Mouse (Mus musculus) liver, embryonic 12.5 days (tissue): Measurements from ENCODE around the gene Ldb3. TPM values are rescaled to one million over a fixed set of nuclear protein-coding genes. Genes with fewer than 3 reads are reported as not detected.

Experiments used
- ATAC-seq: fragments of 200-750 bp; cut with Nextera tagmentation; 2 replicates; pipeline ENCODE4 v1.8.0; 2017; ENCODE audit warnings: moderate number of reproducible peaks, mild to moderate bottlenecking, moderate library complexity
- H3K27ac ChIP-seq: fragments of 300-500 bp; sonication (generic); 2 replicates; pipeline ENCODE4 v1.5.1; 2016; ENCODE audit warnings: mild to moderate bottlenecking
- H3K27me3 ChIP-seq: fragments of 300-500 bp; sonication (generic); replicated peaks from 2 replicates; pipeline ENCODE4 v1.6.1; 2016; ENCODE audit warnings: mild to moderate bottlenecking, moderate library complexity
- H3K36me3 ChIP-seq: fragments of 300-500 bp; sonication (generic); 2 replicates; pipeline ENCODE4 v1.6.1; 2016; ENCODE audit warnings: mild to moderate bottlenecking, moderate library complexity
- H3K4me1 ChIP-seq: fragments of 300-500 bp; sonication (generic); 2 replicates; pipeline ENCODE4 v1.6.1; 2016
- H3K4me2 ChIP-seq: fragments of 300-500 bp; sonication (generic); 2 replicates; pipeline ENCODE4 v1.6.1; 2016; ENCODE audit warnings: mild to moderate bottlenecking, moderate library complexity
- H3K4me3 ChIP-seq: fragments of 300-500 bp; sonication (generic); 2 replicates; pipeline ENCODE4 v1.5.1; 2016; ENCODE audit warnings: mild to moderate bottlenecking, moderate library complexity
- H3K9ac ChIP-seq: fragments of 300-500 bp; sonication (generic); 2 replicates; pipeline ENCODE4 v1.6.1; 2016; ENCODE audit warnings: mild to moderate bottlenecking, moderate library complexity
- H3K9me3 ChIP-seq: fragments of 300-500 bp; sonication (generic); replicated peaks from 2 replicates; pipeline ENCODE4 v1.6.1; 2016; ENCODE audit warnings: mild to moderate bottlenecking, moderate library complexity
- WGBS: fragments of 180-500 bp; shearing (Covaris S2); methylation state at CpG from one replicate; pipeline ENCODE4 v1.1.7; 2016; ENCODE audit not compliant: insufficient replicate concordance; 5-methylcytosine and 5-hydroxymethylcytosine counted together
- polyA plus RNA-seq: library from polyadenylated mRNA; unstranded; fragments of >200 nt; fragmentation: Nextera tagmentation; extraction: Ambion mirVana; gene quantifications from 2 replicates; pipeline ENCODE4 v1.2.1, GENCODE M21; 2016

Ldb3 gene
- polyA plus RNA-seq, 1 experiment from 2014 or later, result 0.17 TPM

- peak overlapping the region; percentile 10; the same call in 1 of the 2 replicates for H3K4me3 ChIP-seq
- no peak for ATAC-seq
- H3K4me1 ChIP-seq, result peaks cover 3% of the 10 kb centered on the region; the same call in 1 of the 2 replicates
- no peak overlapping the region for H3K27ac ChIP-seq
- H3K4me2 ChIP-seq, result peak overlapping the region; percentile 45
- H3K9ac ChIP-seq, result no peak overlapping the region
- no peaks in the 10 kb centered on the region for H3K9me3 ChIP-seq
- H3K36me3 ChIP-seq, result no peaks in the 10 kb centered on the region
- H3K27me3 ChIP-seq, result peaks cover 20% of the 10 kb centered on the region
- WGBS, result 26% methylated on average over 27 of the region's 27 CpGs
Observed at GRCm38 (mm10) chr14:34569534-34570194, 18.8 kb downstream of the Ldb3 start.

GRCm38 (mm10) chr14:34568626-34569025 lies 19.9 kb downstream of the Ldb3 start:
- ATAC-seq, result no peak
- Histone ChIP-seq H3K27ac (no peak overlapping the region), H3K4me2 (no peak overlapping the region), H3K36me3 (no peaks in the 10 kb centered on the region), H3K27me3 (peaks cover 20% of the 10 kb centered on the region), H3K4me1 (peaks cover 3% of the 10 kb centered on the region; the same call in 1 of the 2 replicates), H3K9me3 (no peaks in the 10 kb centered on the region), H3K9ac (no peak overlapping the region), H3K4me3 (no peak overlapping the region)
- 60% methylated on average over 4 of the region's 4 CpGs for WGBS

GRCm38 (mm10) chr14:34567697-34568096 lies 20.8 kb downstream of the Ldb3 start:
- no peak overlapping the region for H3K4me2 ChIP-seq
- no peak overlapping the region for H3K4me3 ChIP-seq
- no peak overlapping the region for H3K27ac ChIP-seq
- H3K4me1 ChIP-seq, result no peaks in the 10 kb centered on the region
- WGBS, result 59% methylated on average over 5 of the region's 5 CpGs
- peaks cover 20% of the 10 kb centered on the region for H3K27me3 ChIP-seq
- H3K9ac ChIP-seq, result no peak overlapping the region
- no peak for ATAC-seq
- H3K9me3 ChIP-seq, result no peaks in the 10 kb centered on the region
- H3K36me3 ChIP-seq, result no peaks in the 10 kb centered on the region

- H3K9me3 ChIP-seq, result no peaks in the 10 kb centered on the region
- H3K27me3 ChIP-seq, result peaks cover 16% of the 10 kb centered on the region
- no peak for ATAC-seq
- no peaks in the 10 kb centered on the region for H3K36me3 ChIP-seq
- no peak overlapping the region for H3K27ac ChIP-seq
- H3K4me1 ChIP-seq, result no peaks in the 10 kb centered on the region
- no peak overlapping the region for H3K9ac ChIP-seq
- 80% methylated on average over 7 of the region's 7 CpGs for WGBS
- H3K4me2 ChIP-seq, result no peak overlapping the region
- no peak overlapping the region for H3K4me3 ChIP-seq
Observed at GRCm38 (mm10) chr14:34566530-34566929, 22.0 kb downstream of the Ldb3 start.

GRCm38 (mm10) chr14:34565711-34566110 lies 22.8 kb downstream of the Ldb3 start:
- no peak overlapping the region for H3K4me2 ChIP-seq
- no peak overlapping the region for H3K27ac ChIP-seq
- ATAC-seq, result no peak
- H3K36me3 ChIP-seq, result no peaks in the 10 kb centered on the region
- peaks cover 24% of the 10 kb centered on the region for H3K27me3 ChIP-seq
- WGBS, result 62% methylated on average over 17 of the region's 17 CpGs
- H3K4me3 ChIP-seq, result no peak overlapping the region
- no peak overlapping the region for H3K9ac ChIP-seq
- H3K4me1 ChIP-seq, result no peaks in the 10 kb centered on the region
- H3K9me3 ChIP-seq, result no peaks in the 10 kb centered on the region

- ATAC-seq, result no peak
- no peak overlapping the region for H3K27ac ChIP-seq
- H3K9ac ChIP-seq, result no peak overlapping the region
- no peaks in the 10 kb centered on the region for H3K9me3 ChIP-seq
- H3K4me2 ChIP-seq, result no peak overlapping the region
- 62% methylated on average over 5 of the region's 5 CpGs for WGBS
- no peak overlapping the region for H3K4me3 ChIP-seq
- H3K36me3 ChIP-seq, result no peaks in the 10 kb centered on the region
- peaks cover 20% of the 10 kb centered on the region for H3K27me3 ChIP-seq
- H3K4me1 ChIP-seq, result no peaks in the 10 kb centered on the region
Observed at GRCm38 (mm10) chr14:34564646-34565045, 23.8 kb downstream of the Ldb3 start.

- Histone ChIP-seq H3K36me3 (no peaks in the 10 kb centered on the region), H3K9ac (no peak overlapping the region), H3K9me3 (no peaks in the 10 kb centered on the region), H3K27ac (no peak overlapping the region), H3K4me1 (no peaks in the 10 kb centered on the region), H3K4me2 (no peak overlapping the region), H3K27me3 (peaks cover 19% of the 10 kb centered on the region; the same call in 1 of the 2 replicates), H3K4me3 (no peak overlapping the region)
- no peak for ATAC-seq
- 3% methylated on average over 2 of the region's 2 CpGs for WGBS
Observed at GRCm38 (mm10) chr14:34562393-34562792, 26.1 kb downstream of the Ldb3 start.

- H3K9ac ChIP-seq, result no peak overlapping the region
- ATAC-seq, result no peak
- H3K36me3 ChIP-seq, result no peaks in the 10 kb centered on the region
- peaks cover 19% of the 10 kb centered on the region; the same call in 1 of the 2 replicates for H3K27me3 ChIP-seq
- no peaks in the 10 kb centered on the region for H3K9me3 ChIP-seq
- H3K27ac ChIP-seq, result no peak overlapping the region
- H3K4me2 ChIP-seq, result no peak overlapping the region
- no peaks in the 10 kb centered on the region for H3K4me1 ChIP-seq
- no peak overlapping the region for H3K4me3 ChIP-seq
- 73% methylated on average over 8 of the region's 8 CpGs for WGBS
Observed at GRCm38 (mm10) chr14:34561647-34562046, 26.8 kb downstream of the Ldb3 start.

- ATAC-seq, result no peak
- Histone ChIP-seq H3K4me3 (no peak overlapping the region), H3K4me2 (no peak overlapping the region), H3K27me3 (peaks cover 34% of the 10 kb centered on the region), H3K27ac (no peak overlapping the region), H3K9ac (no peak overlapping the region), H3K36me3 (no peaks in the 10 kb centered on the region), H3K4me1 (no peaks in the 10 kb centered on the region), H3K9me3 (no peaks in the 10 kb centered on the region)
- WGBS, result 77% methylated on average over 9 of the region's 9 CpGs
Observed at GRCm38 (mm10) chr14:34558947-34559346, 29.5 kb downstream of the Ldb3 start.

GRCm38 (mm10) chr14:34555211-34555610 lies 33.3 kb downstream of the Ldb3 start:
- peaks cover 54% of the 10 kb centered on the region for H3K27me3 ChIP-seq
- 59% methylated on average over 13 of the region's 13 CpGs for WGBS
- ATAC-seq, result no peak
- H3K36me3 ChIP-seq, result no peaks in the 10 kb centered on the region
- H3K27ac ChIP-seq, result no peak overlapping the region
- no peaks in the 10 kb centered on the region for H3K4me1 ChIP-seq
- no peak overlapping the region for H3K9ac ChIP-seq
- H3K9me3 ChIP-seq, result no peaks in the 10 kb centered on the region
- H3K4me3 ChIP-seq, result no peak overlapping the region
- no peak overlapping the region for H3K4me2 ChIP-seq

GRCm38 (mm10) chr14:34554047-34554446 lies 34.4 kb downstream of the Ldb3 start:
- Histone ChIP-seq H3K27ac (no peak overlapping the region), H3K4me1 (peaks cover 3% of the 10 kb centered on the region), H3K27me3 (peaks cover 61% of the 10 kb centered on the region), H3K9me3 (no peaks in the 10 kb centered on the region), H3K36me3 (no peaks in the 10 kb centered on the region), H3K4me2 (no peak overlapping the region), H3K9ac (no peak overlapping the region), H3K4me3 (no peak overlapping the region)
- ATAC-seq, result no peak
- WGBS, result 39% methylated on average over 3 of the region's 3 CpGs

GRCm38 (mm10) chr14:34553470-34553869 lies 35.0 kb downstream of the Ldb3 start:
- H3K4me1 ChIP-seq, result peaks cover 9% of the 10 kb centered on the region
- H3K4me3 ChIP-seq, result no peak overlapping the region
- 67% methylated on average over 6 of the region's 6 CpGs for WGBS
- peaks cover 66% of the 10 kb centered on the region for H3K27me3 ChIP-seq
- H3K9me3 ChIP-seq, result no peaks in the 10 kb centered on the region
- no peak overlapping the region for H3K9ac ChIP-seq
- H3K36me3 ChIP-seq, result no peaks in the 10 kb centered on the region
- no peak overlapping the region for H3K27ac ChIP-seq
- H3K4me2 ChIP-seq, result no peak overlapping the region
- no peak for ATAC-seq

GRCm38 (mm10) chr14:34552226-34552625 lies 36.3 kb downstream of the Ldb3 start:
- ATAC-seq, result no peak
- Histone ChIP-seq H3K4me1 (peaks cover 12% of the 10 kb centered on the region), H3K27ac (no peak overlapping the region), H3K4me3 (no peak overlapping the region), H3K4me2 (no peak overlapping the region), H3K9me3 (no peaks in the 10 kb centered on the region), H3K36me3 (no peaks in the 10 kb centered on the region), H3K27me3 (peaks cover 69% of the 10 kb centered on the region), H3K9ac (no peak overlapping the region)
- WGBS, result 63% methylated on average over 5 of the region's 5 CpGs
